Mouse (Mus musculus) megakaryocyte, embryonic 14.5 days (primary cell): ENCODE data around the gene Ptpn1.

Source experiments
- FLI1 ChIP-seq: IDR thresholded peaks from 2 replicates; pipeline ENCODE4 v1.6.1; 2012; ENCODE audit warnings: low read length, inconsistent platforms, mixed read lengths
- GATA1 ChIP-seq: IDR thresholded peaks from 3 replicates; pipeline ENCODE4 v1.6.1; 2012; ENCODE audit warnings: mixed read lengths, low read length, inconsistent platforms, borderline replicate concordance

DNA sequence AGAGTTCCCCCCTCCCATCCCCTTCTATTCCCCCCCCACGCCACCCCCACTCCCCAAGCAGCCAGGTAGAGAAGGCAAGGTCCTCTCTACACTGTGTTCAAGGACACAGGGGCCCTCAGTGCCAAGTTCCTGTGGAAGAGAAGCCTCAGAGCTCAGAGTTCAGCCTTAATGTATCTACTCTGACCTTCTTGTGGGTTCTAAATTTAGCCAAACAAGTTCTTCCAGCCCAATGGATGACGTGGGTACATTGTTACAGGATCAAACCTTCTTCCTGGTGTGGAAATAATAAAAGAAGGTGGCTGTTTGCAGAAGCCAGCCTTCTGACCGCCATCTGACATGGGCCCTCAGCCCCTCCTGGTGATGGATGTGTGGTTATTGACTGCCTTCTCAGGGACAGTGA is 94.6 kb downstream of the Ptpn1 start:
- TF ChIP-seq GATA1 (no peak), FLI1 (no peak)
